Mouse (Mus musculus): Measurements from ENCODE around the gene Cryab. TPM values are rescaled to one million over a fixed set of nuclear protein-coding genes. Genes with fewer than 3 reads are reported as not detected.
A peak's percentile ranks its signal among the peaks of the same experiment; 100 is the strongest.

Cryab gene
- polyA plus RNA-seq, 1 experiment: 155 TPM

DNA sequence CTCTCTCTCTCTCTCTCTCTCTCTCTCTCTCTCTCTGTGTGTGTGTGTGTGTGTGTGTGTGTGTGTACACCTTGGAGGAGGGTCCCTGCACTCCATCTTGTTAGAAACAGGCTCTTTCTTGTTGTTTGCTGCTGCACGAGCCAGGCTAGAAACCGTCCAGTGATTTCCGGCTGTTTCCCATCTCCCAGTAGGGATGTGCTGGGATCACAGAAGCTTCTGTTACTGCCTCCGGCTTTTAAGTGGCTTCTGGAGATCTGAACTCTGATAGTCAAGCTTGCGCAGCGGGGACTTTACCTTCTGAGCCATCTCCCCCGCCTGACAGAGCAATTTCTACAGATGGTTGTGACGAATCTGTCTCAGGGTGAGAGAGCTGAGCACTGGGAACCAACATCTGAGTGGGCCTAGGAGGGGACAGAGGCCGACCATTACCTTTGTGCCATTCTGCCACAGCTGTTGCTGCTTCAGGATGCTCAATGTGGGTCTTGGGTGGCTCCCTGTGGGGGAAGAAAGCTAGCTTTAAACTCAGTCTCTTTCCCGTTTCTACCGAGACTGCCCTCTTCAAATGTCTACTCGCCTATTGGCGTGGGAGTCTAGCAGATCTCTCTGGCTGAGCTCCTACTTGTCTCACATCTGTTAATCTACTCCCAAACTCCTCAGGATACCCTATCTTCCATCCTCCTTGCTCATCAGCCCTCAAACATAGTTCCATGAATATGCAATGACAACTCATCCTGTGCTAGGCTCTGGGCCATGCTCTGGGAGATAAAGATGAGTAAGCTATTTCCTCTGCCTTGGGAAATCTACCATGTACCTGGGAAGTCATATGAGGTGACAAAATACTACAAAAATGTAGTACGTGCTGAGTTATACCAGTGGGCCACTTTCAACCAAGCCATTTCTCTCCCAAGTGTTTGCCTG is 10.0 kb upstream of the Cryab start:
- TF ChIP-seq POLR2A (IDR thresholded peaks at IDR 0.05; ENCODE audit: low read depth, low read length) (no peak), CTCF (IDR thresholded peaks at IDR 0.05; ENCODE audit: borderline replicate concordance, insufficient read depth, low read length) (no peak)

DNA sequence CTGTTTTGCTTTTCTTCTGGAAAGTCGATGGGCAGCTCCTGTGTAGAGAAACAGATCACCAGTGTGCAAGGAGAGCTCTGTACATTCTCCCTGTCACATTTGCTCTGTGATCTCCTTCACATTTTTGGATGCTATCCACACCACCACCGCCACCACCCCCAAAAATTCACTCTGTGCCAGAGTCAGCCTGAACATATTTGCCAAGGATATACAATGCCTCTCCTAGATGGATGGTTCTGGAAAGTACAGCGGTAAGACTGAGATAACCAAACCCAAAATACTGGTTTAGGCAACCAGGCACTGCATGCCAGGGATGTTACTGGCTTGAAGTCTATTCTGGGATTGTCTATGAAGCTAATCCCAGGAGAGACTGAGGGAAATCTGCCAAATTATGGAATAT is 8.9 kb upstream of the Cryab start:
- no peak for TF ChIP-seq POLR2A (IDR thresholded peaks at IDR 0.05; ENCODE audit: low read depth, low read length)
- Histone ChIP-seq H3K27ac (ENCODE audit: insufficient read depth, low read length) (no peak overlapping the region), H3K4me3 (ENCODE audit: insufficient read depth, low read length) (no peak overlapping the region), H3K4me1 (ENCODE audit: control insufficient read depth, insufficient read depth, low read length) (no peaks in the 10 kb centered on the region; the same call in 1 of the 2 replicates)

More for the DNA sequence above, 10.0 kb upstream of the Cryab start:
- H3K27ac ChIP-seq (ENCODE audit: insufficient read depth, low read length): no peak overlapping the region
- no peaks in the 10 kb centered on the region; the same call in 1 of the 2 replicates for H3K4me1 ChIP-seq (ENCODE audit: control insufficient read depth, insufficient read depth, low read length)
- no peak overlapping the region for H3K4me3 ChIP-seq (ENCODE audit: insufficient read depth, low read length)

- TF ChIP-seq CTCF (IDR thresholded peaks at IDR 0.05; ENCODE audit: borderline replicate concordance, insufficient read depth, low read length) (no peak), POLR2A (IDR thresholded peaks at IDR 0.05; ENCODE audit: low read depth, low read length) (no peak)
- no peak overlapping the region for H3K4me3 ChIP-seq (ENCODE audit: insufficient read depth, low read length)
- H3K27ac ChIP-seq (ENCODE audit: insufficient read depth, low read length): no peak overlapping the region
- no peaks in the 10 kb centered on the region; the same call in 1 of the 2 replicates for H3K4me1 ChIP-seq (ENCODE audit: control insufficient read depth, insufficient read depth, low read length)
Observed at GRCm38 (mm10) chr9:50742744-50743143, 8.4 kb upstream of the Cryab start.

- H3K27ac ChIP-seq (ENCODE audit: insufficient read depth, low read length): no peak overlapping the region
- H3K4me3 ChIP-seq (ENCODE audit: insufficient read depth, low read length): peak overlapping the region; percentile 36
- H3K4me1 ChIP-seq (ENCODE audit: control insufficient read depth, insufficient read depth, low read length): peaks cover 4% of the 10 kb centered on the region; the same call in 1 of the 2 replicates
- TF ChIP-seq CTCF (IDR thresholded peaks at IDR 0.05; ENCODE audit: borderline replicate concordance, insufficient read depth, low read length): no peak
- TF ChIP-seq POLR2A (IDR thresholded peaks at IDR 0.05; ENCODE audit: low read depth, low read length): no peak
Observed at GRCm38 (mm10) chr9:50745806-50746205, 5.3 kb upstream of the Cryab start.

DNA sequence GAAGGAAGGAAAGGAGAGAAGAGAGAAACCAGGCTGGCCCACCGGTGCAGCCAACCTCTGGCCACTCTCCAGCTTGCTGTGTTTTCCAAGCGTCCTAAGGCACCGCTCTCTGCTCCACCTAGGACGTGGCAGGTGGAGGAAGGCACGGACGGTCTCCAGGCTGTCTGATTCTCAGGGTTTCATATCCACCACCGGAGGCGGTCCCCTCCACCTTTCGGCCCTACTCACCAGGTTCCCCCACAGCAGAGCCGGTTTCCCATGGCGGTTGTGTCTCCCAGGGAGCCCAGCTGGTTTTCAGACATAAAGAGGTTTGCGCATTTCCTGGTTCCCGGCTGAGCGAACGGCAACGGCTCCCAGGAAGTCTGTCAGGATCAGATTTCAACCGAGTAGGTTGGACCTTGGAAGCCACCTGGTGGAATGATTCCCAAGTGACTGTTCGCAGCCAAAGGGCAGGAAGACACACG is 4.9 kb upstream of the Cryab start, which contains the start of gene 2310030G06Rik:
Gene 2310030G06Rik, minus strand, starts transcription at position 323 of the 464 bp plus-strand sequence.
- no peak within 1 kb of the TSS for H3K27ac ChIP-seq (ENCODE audit: insufficient read depth, low read length)
- H3K4me1 ChIP-seq (ENCODE audit: control insufficient read depth, insufficient read depth, low read length): peaks cover 4% of the 10 kb centered on the region; the same call in 1 of the 2 replicates
- H3K4me3 ChIP-seq (ENCODE audit: insufficient read depth, low read length): peak within 1 kb of the TSS; percentile 36
- TF ChIP-seq CTCF (IDR thresholded peaks at IDR 0.05; ENCODE audit: borderline replicate concordance, insufficient read depth, low read length) (no peak), POLR2A (IDR thresholded peaks at IDR 0.05; ENCODE audit: low read depth, low read length) (0 out of 2 replicates have a peak, but pooled peaks have one; percentile 29)

- Histone ChIP-seq H3K4me3 (ENCODE audit: insufficient read depth, low read length) (no peak overlapping the region), H3K27ac (ENCODE audit: insufficient read depth, low read length) (no peak overlapping the region)
- TF ChIP-seq CTCF (IDR thresholded peaks at IDR 0.05; ENCODE audit: borderline replicate concordance, insufficient read depth, low read length) (no peak), POLR2A (IDR thresholded peaks at IDR 0.05; ENCODE audit: low read depth, low read length) (no peak)
Observed at GRCm38 (mm10) chr9:50750706-50751105, 419 bp upstream of the Cryab start.

GRCm38 (mm10) chr9:50752054-50752602 is 1.0 kb downstream of the Cryab start, which contains the start of gene Hspb2:
Gene Hspb2, minus strand, starts transcription at chr9:50752354.
- Histone ChIP-seq H3K4me1 (ENCODE audit: control insufficient read depth, insufficient read depth, low read length) (peaks cover 12% of the 10 kb centered on the region), H3K27ac (ENCODE audit: insufficient read depth, low read length) (peak within 1 kb of the TSS; percentile 90), H3K4me3 (ENCODE audit: insufficient read depth, low read length) (peak within 1 kb of the TSS; percentile 43)
- TF ChIP-seq CTCF (IDR thresholded peaks at IDR 0.05; ENCODE audit: borderline replicate concordance, insufficient read depth, low read length) (no peak), POLR2A (IDR thresholded peaks at IDR 0.05; ENCODE audit: low read depth, low read length) (no peak)

More at GRCm38 (mm10) chr9:50750706-50751105, 419 bp upstream of the Cryab start:
- H3K4me1 ChIP-seq (ENCODE audit: control insufficient read depth, insufficient read depth, low read length): peaks cover 10% of the 10 kb centered on the region

DNA sequence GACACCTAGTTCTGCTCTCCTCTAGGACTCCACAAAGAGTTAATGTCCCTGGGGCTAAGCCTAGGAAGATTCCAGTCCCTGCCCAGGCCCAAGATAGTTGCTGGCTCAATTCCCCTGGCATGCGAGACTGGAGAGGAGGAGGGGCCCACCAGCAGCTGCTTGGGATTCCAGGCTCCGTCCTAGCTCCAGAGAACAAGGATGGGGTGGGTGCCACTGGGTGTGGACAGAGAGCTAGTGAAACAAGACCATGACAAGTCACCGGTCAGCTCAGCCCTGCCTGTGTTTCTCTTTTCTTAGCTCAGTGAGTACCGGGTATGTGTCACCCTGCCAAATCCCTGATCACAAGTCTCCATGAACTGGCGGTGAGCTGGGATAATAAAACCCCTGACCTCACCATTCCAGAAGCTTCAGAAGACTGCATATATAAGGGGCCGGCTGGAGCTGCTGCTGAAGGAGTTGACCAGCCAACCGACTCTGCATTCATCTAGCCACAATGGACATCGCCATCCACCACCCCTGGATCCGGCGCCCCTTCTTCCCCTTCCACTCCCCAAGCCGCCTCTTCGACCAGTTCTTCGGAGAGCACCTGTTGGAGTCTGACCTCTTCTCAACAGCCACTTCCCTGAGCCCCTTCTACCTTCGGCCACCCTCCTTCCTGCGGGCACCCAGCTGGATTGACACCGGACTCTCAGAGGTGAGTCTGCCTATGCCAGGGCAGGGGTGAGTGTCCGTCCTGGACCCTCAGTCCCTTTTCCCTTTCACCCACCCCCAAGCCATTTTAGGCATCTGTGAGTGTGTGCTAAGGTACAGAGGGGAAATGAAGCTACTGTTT is 1.9 kb downstream of the Cryab start:
- peaks cover 12% of the 10 kb centered on the region for H3K4me1 ChIP-seq (ENCODE audit: control insufficient read depth, insufficient read depth, low read length)
- TF ChIP-seq POLR2A (IDR thresholded peaks at IDR 0.05; ENCODE audit: low read depth, low read length) (peak; percentile 77), CTCF (IDR thresholded peaks at IDR 0.05; ENCODE audit: borderline replicate concordance, insufficient read depth, low read length) (no peak)
- H3K27ac ChIP-seq (ENCODE audit: insufficient read depth, low read length): peak overlapping the region; percentile 90
- H3K4me3 ChIP-seq (ENCODE audit: insufficient read depth, low read length): peak overlapping the region; percentile 43

DNA sequence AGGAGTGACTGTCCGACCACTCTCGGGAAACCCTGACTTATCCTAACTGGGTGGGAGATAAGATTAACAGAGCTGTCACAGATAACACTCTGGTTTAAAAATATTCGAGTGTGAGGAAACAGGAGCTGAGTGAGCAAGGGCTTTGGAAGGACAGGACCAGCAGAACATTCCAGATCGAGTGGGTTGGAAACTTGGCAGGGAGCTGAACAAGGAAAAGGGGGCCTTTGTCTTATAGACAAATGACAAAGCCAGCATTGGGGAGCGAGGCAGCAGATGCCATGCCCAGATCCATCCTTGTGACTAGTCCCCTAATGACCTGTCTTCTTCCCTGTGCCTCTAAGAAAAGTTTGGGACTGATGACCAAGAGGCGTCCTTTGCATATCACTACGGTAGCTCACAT is 2.8 kb downstream of the Cryab start:
- peak overlapping the region; percentile 43 for H3K4me3 ChIP-seq (ENCODE audit: insufficient read depth, low read length)
- peaks cover 12% of the 10 kb centered on the region for H3K4me1 ChIP-seq (ENCODE audit: control insufficient read depth, insufficient read depth, low read length)
- peak overlapping the region; percentile 90 for H3K27ac ChIP-seq (ENCODE audit: insufficient read depth, low read length)
- TF ChIP-seq CTCF (IDR thresholded peaks at IDR 0.05; ENCODE audit: borderline replicate concordance, insufficient read depth, low read length) (no peak), POLR2A (IDR thresholded peaks at IDR 0.05; ENCODE audit: low read depth, low read length) (no peak)

All from embryonic fibroblast, embryonic 13.5 days (primary cell).